Mouse (Mus musculus) monocyte, adult 2 months (primary cell): ENCODE data around the gene Hspa5.
"Not testable (repeated sequence)": the region's sequence is repeated elsewhere in the genome, so short reads cannot be mapped to it uniquely, and the experiment has no call there.

ENCODE experiments used
- DNase-seq, 2 experiments: peaks; one replicate each; pipeline ENCODE4 v3.0.0; 2022; ENCODE audit warnings: low spot score in 2 of 2, low read depth in 1 of 2

Hspa5 gene

GRCm38 (mm10) chr2:34805364-34805950 is 33.7 kb downstream of the Hspa5 start:
- no peak for DNase-seq

GRCm38 (mm10) chr2:34808057-34808456 is 36.3 kb downstream of the Hspa5 start:
- DNase-seq = no peak

GRCm38 (mm10) chr2:34809568-34809967 is 37.8 kb downstream of the Hspa5 start:
- no peak for DNase-seq

GRCm38 (mm10) chr2:34810775-34811174 is 39.0 kb downstream of the Hspa5 start:
- DNase-seq = no peak

GRCm38 (mm10) chr2:34812706-34813105 is 40.9 kb downstream of the Hspa5 start:
- DNase-seq = no peak

- not testable (repeated sequence) for DNase-seq
These were observed 44.1 kb downstream of the Hspa5 start for GRCm38 (mm10) chr2:34815893-34816292.

GRCm38 (mm10) chr2:34818492-34818891 is 46.7 kb downstream of the Hspa5 start:
- DNase-seq = no peak

- DNase-seq = peak; percentile 54 to 84
These were observed 54.2 kb downstream of the Hspa5 start, which contains the start of gene Fbxw2 for GRCm38 (mm10) chr2:34825827-34826459. Gene Fbxw2 (minus strand): TSS chr2:34826311.

GRCm38 (mm10) chr2:34826460-34827231 is 54.9 kb downstream of the Hspa5 start:
- DNase-seq = no peak
